Mouse (Mus musculus) small intestine, adult 2 months (tissue): ENCODE measurements around the gene Itgb7.

Experiments used
- CTCF ChIP-seq: fragments of 200-500 bp; IDR thresholded peaks from 2 replicates; pipeline ENCODE4 v1.5.1; 2012; ENCODE audit warnings: low read depth, mild to moderate bottlenecking, control low read depth, inconsistent platforms, low read length, moderate library complexity, mixed read lengths; ENCODE audit not compliant: insufficient replicate concordance, insufficient read length; ENCODE audit errors: extremely low read depth
- POLR2A ChIP-seq: fragments of 200-500 bp; IDR thresholded peaks from 2 replicates; pipeline ENCODE4 v1.6.1; 2012; ENCODE audit warnings: low read depth, mild to moderate bottlenecking, control low read depth, inconsistent platforms, low read length, moderate library complexity

- TF ChIP-seq POLR2A (no peak), CTCF (no peak)
Measured at GRCm38 (mm10) chr15:102278726-102279091, 47.0 kb upstream of the Itgb7 start.
